Mouse (Mus musculus): ENCODE results near the gene Zfp64. TPM values are rescaled to one million over a fixed set of nuclear protein-coding genes. Genes with fewer than 3 reads are reported as not detected.

The Zfp64 gene
- total and polyA plus RNA-seq, 3 experiments: 20.0 to 37.0 (median 25.1) TPM

DNA sequence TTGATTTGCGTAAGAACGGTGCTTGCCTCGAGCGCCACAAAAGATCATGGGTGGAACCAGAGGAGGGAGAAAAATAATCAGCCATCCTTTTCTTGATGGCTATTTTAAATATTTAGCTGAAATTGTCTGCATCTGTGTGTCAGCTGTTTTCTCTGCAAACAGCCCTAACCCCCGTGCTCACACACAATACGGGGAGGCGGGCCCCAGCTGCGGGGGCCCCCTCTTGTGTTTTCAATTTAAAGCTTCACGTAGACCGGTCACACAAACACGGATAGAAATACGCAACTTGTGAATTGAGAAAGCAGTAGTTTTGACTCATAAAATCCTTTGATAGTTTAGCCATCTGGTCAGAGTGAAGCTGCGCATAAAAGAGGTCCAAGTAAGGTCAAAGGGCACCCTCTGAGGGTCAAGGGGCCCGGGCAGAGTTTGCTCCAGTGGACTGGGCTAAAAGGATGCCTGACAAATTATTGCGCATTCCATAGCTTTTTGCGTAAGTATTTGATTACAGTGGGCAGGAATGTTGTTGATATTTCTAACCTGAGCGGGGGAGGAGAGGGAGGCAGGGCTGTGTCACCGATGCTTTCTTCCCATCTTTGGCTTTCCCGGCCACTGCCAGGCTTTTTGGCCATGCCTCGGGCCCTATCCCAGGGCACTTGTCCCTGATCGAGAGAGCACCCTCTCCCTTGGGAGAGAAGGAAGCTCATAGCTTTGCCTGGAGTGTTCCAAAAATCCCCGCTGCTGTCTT lies 83.4 kb downstream of the Zfp64 start:
- no peak for DNase-seq (ENCODE audit: extremely low read depth)
- no peaks in the 10 kb centered on the region for H3K79me2 ChIP-seq (replicated peaks; ENCODE audit: control insufficient read depth, extremely low read depth, insufficient read depth, poor library complexity, severe bottlenecking)
- H3K9ac ChIP-seq (ENCODE audit: insufficient read depth, low read depth): no peak overlapping the region
- H3K9me3 ChIP-seq (replicated peaks; ENCODE audit: low read length): no peaks in the 10 kb centered on the region
- H3K27ac ChIP-seq (ENCODE audit: insufficient read depth, low read depth): no peak overlapping the region
- TF ChIP-seq ZC3H11A (IDR thresholded peaks at IDR 0.05; ENCODE audit: low read depth, low read length) (no peak), NRF1 (IDR thresholded peaks at IDR 0.05; ENCODE audit: low read depth, low read length) (no peak), CTCF (conservative IDR thresholded peaks at IDR 0.05 in 1 of 2, IDR thresholded peaks at IDR 0.05 in 1 of 2; ENCODE audit: low read depth in 2 of 2, low read length in 2 of 2) (no peak), JUND (conservative IDR thresholded peaks at IDR 0.05; ENCODE audit: low read depth, low read length) (no peak), RCOR1 (conservative IDR thresholded peaks at IDR 0.05; ENCODE audit: low read depth, low read length) (no peak), ELF1 (IDR thresholded peaks at IDR 0.05; ENCODE audit: low read depth, low read length) (no peak), POLR2A (IDR thresholded peaks at IDR 0.05; ENCODE audit: low read depth, low read length) (no peak), ZMIZ1 (IDR thresholded peaks at IDR 0.05; ENCODE audit: low read depth, low read length) (no peak), SIN3A (IDR thresholded peaks at IDR 0.05; ENCODE audit: low read length) (no peak)
- peaks cover 0 to 9% of the 10 kb centered on the region in 2 experiments; a peak in 1 of 4 replicates for H3K4me1 ChIP-seq (ENCODE audit: control insufficient read depth in 1 of 2, insufficient read depth in 2 of 2)
- in situ Hi-C loops (cut with MboI; ENCODE audit: low pct_ligation_motif_present, low pct_unique_long_range_greater_than_20kb, low sequenced_read_pairs) (no loop called here), dilution Hi-C loops (cut with MboI; ENCODE audit: extremely low pct_ligation_motif_present, extremely low pct_unique_long_range_greater_than_20kb, low sequenced_read_pairs) (no loop called here)
- no peaks in the 10 kb centered on the region for H3K27me3 ChIP-seq (replicated peaks)
- H3K4me3 ChIP-seq (replicated peaks in 1 of 3; ENCODE audit: low read depth in 2 of 3, low read length in 2 of 3, poor library complexity in 1 of 3): no peak overlapping the region
- H3K4me2 ChIP-seq (ENCODE audit: insufficient read depth, low read depth, poor library complexity, severe bottlenecking): no peak overlapping the region
- H3K36me3 ChIP-seq (replicated peaks in 1 of 2; ENCODE audit: control insufficient read depth in 1 of 2, insufficient read depth in 1 of 2, low read length in 1 of 2): no peaks in the 10 kb centered on the region

DNA sequence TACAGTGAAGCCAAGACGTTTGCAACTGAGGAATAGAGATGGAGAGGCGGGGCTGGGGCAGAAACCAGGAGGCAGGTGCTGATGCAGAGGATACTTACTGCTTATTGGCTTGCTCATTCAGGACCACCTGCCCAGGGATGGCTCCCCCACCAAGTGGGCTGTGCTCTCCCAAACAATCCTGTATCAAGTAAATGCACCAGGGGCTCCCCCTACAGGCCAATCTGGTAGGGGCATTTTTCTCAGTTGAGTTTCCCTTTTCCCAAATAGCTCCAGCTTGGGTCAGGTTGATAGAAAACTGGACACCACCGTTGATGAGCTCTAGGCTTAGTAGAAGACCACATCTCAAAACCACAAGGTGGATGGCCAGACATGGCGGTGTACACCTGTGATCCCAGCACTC lies 84.9 kb downstream of the Zfp64 start:
- Histone ChIP-seq H3K4me2 (ENCODE audit: insufficient read depth, low read depth, poor library complexity, severe bottlenecking) (no peak overlapping the region), H3K27ac (ENCODE audit: insufficient read depth, low read depth) (no peak overlapping the region), H3K79me2 (replicated peaks; ENCODE audit: control insufficient read depth, extremely low read depth, insufficient read depth, poor library complexity, severe bottlenecking) (no peaks in the 10 kb centered on the region), H3K36me3 (replicated peaks in 1 of 2; ENCODE audit: control insufficient read depth in 1 of 2, insufficient read depth in 1 of 2, low read length in 1 of 2) (no peaks in the 10 kb centered on the region), H3K27me3 (replicated peaks) (no peaks in the 10 kb centered on the region), H3K9ac (ENCODE audit: insufficient read depth, low read depth) (no peak overlapping the region), H3K4me3 (replicated peaks in 1 of 3; ENCODE audit: low read depth in 2 of 3, low read length in 2 of 3, poor library complexity in 1 of 3) (no peak overlapping the region), H3K9me3 (replicated peaks; ENCODE audit: low read length) (no peaks in the 10 kb centered on the region), H3K4me1 (ENCODE audit: control insufficient read depth in 1 of 2, insufficient read depth in 2 of 2) (peaks cover 0 to 9% of the 10 kb centered on the region in 2 experiments; a peak in 2 of 4 replicates)
- no peak for TF ChIP-seq SMC3 (IDR thresholded peaks at IDR 0.05; ENCODE audit: low read depth, low read length)
- TF ChIP-seq CTCF (conservative IDR thresholded peaks at IDR 0.05 in 1 of 2, IDR thresholded peaks at IDR 0.05 in 1 of 2; ENCODE audit: low read depth in 2 of 2, low read length in 2 of 2): peak; percentile 44 to 47
- TF ChIP-seq MEF2A (IDR thresholded peaks at IDR 0.05; ENCODE audit: borderline replicate concordance, low read depth, low read length): no peak
- TF ChIP-seq KAT2A (IDR thresholded peaks at IDR 0.05; ENCODE audit: insufficient replicate concordance, low read length): no peak
- no peak for TF ChIP-seq IRF4 (IDR thresholded peaks at IDR 0.05; ENCODE audit: low read depth, low read length)
- TF ChIP-seq HCFC1 (IDR thresholded peaks at IDR 0.05; ENCODE audit: low read depth, low read length): no peak
- peak; percentile 12 for TF ChIP-seq RAD21 (IDR thresholded peaks at IDR 0.05; ENCODE audit: low read depth, low read length)
- TF ChIP-seq GABPA (IDR thresholded peaks at IDR 0.05; ENCODE audit: insufficient replicate concordance, low read depth, low read length): no peak
- no peak for TF ChIP-seq ZNF384 (IDR thresholded peaks at IDR 0.05; ENCODE audit: low read depth, low read length)
- in situ Hi-C loops (cut with MboI; ENCODE audit: low pct_ligation_motif_present, low pct_unique_long_range_greater_than_20kb, low sequenced_read_pairs): no loop called here
- no peak for DNase-seq (ENCODE audit: extremely low read depth)
- dilution Hi-C loops (cut with MboI; ENCODE audit: extremely low pct_ligation_motif_present, extremely low pct_unique_long_range_greater_than_20kb, low sequenced_read_pairs): no loop called here

Measured in CH12.LX (cell line).